Mouse (Mus musculus) E14TG2a.4 (cell line): ENCODE results near the gene Blmh.

Experiments used
- H3K27me3 ChIP-seq: 2 replicates; pipeline ENCODE4 v1.6.1; 2014; ENCODE audit warnings: low read length, control low read depth; ENCODE audit not compliant: insufficient read depth
- H3K36me3 ChIP-seq: 2 replicates; pipeline ENCODE4 v1.6.1; 2014; ENCODE audit warnings: low read length, control low read depth; ENCODE audit not compliant: insufficient read depth
- H3K4me1 ChIP-seq: replicated peaks from 2 replicates; pipeline ENCODE4 v1.6.1; 2014; ENCODE audit warnings: low read depth, low read length, control low read depth
- H3K4me3 ChIP-seq: replicated peaks from 2 replicates; pipeline ENCODE4 v1.5.1; 2014; ENCODE audit warnings: mild to moderate bottlenecking, low read length
- H3K9me3 ChIP-seq: 2 replicates; pipeline ENCODE4 v1.6.1; 2014; ENCODE audit warnings: low read length, control low read depth
- CTCF ChIP-seq: conservative IDR thresholded peaks from 2 replicates; pipeline ENCODE4 v1.5.1; 2014; ENCODE audit warnings: low read length
- NANOG ChIP-seq: IDR thresholded peaks from 2 replicates; pipeline ENCODE4 v1.6.1; 2014; ENCODE audit warnings: borderline replicate concordance, low read length, mixed read lengths
- POU5F1 ChIP-seq: IDR thresholded peaks from 2 replicates; pipeline ENCODE4 v1.6.1; 2014; ENCODE audit warnings: low read length, borderline replicate concordance

Gene Blmh

GRCm38 (mm10) chr11:76982415-76982814 is 57.8 kb downstream of the Blmh start:
- Histone ChIP-seq H3K4me3 (no peak overlapping the region), H3K4me1 (peaks cover 11% of the 10 kb centered on the region), H3K9me3 (no peaks in the 10 kb centered on the region), H3K36me3 (peaks cover 91% of the 10 kb centered on the region), H3K27me3 (no peaks in the 10 kb centered on the region)
- TF ChIP-seq POU5F1 (no peak), NANOG (no peak), CTCF (no peak)

GRCm38 (mm10) chr11:76983641-76984040 is 59.0 kb downstream of the Blmh start:
- Histone ChIP-seq H3K9me3 (no peaks in the 10 kb centered on the region), H3K27me3 (no peaks in the 10 kb centered on the region), H3K36me3 (peaks cover 83% of the 10 kb centered on the region), H3K4me1 (peaks cover 24% of the 10 kb centered on the region), H3K4me3 (no peak overlapping the region)
- TF ChIP-seq NANOG (no peak), CTCF (no peak), POU5F1 (no peak)

GRCm38 (mm10) chr11:76984173-76984572 is 59.6 kb downstream of the Blmh start:
- Histone ChIP-seq H3K4me1 (peaks cover 24% of the 10 kb centered on the region), H3K27me3 (no peaks in the 10 kb centered on the region), H3K36me3 (peaks cover 78% of the 10 kb centered on the region), H3K4me3 (no peak overlapping the region), H3K9me3 (no peaks in the 10 kb centered on the region)
- TF ChIP-seq NANOG (no peak), POU5F1 (no peak), CTCF (no peak)

GRCm38 (mm10) chr11:76990839-76991238 is 66.2 kb downstream of the Blmh start:
- TF ChIP-seq NANOG = no peak
- no peak for TF ChIP-seq POU5F1
- TF ChIP-seq CTCF = no peak
- no peak overlapping the region for H3K4me3 ChIP-seq
- peaks cover 38% of the 10 kb centered on the region for H3K4me1 ChIP-seq
- no peaks in the 10 kb centered on the region for H3K9me3 ChIP-seq
- peaks cover 22% of the 10 kb centered on the region for H3K27me3 ChIP-seq
- H3K36me3 ChIP-seq = peaks cover 20% of the 10 kb centered on the region

GRCm38 (mm10) chr11:76992886-76993285 is 68.3 kb downstream of the Blmh start:
- TF ChIP-seq CTCF = no peak
- no peaks in the 10 kb centered on the region for H3K9me3 ChIP-seq
- H3K36me3 ChIP-seq = no peaks in the 10 kb centered on the region; the same call in 1 of the 2 replicates
- peaks cover 42% of the 10 kb centered on the region for H3K4me1 ChIP-seq
- H3K27me3 ChIP-seq = peaks cover 42% of the 10 kb centered on the region
- H3K4me3 ChIP-seq = no peak overlapping the region

- peaks cover 72% of the 10 kb centered on the region for H3K27me3 ChIP-seq
- peaks cover 51% of the 10 kb centered on the region for H3K4me1 ChIP-seq
- TF ChIP-seq CTCF (no peak), NANOG (no peak), POU5F1 (no peak)
- no peaks in the 10 kb centered on the region for H3K36me3 ChIP-seq
- peaks cover 3% of the 10 kb centered on the region; the same call in 1 of the 2 replicates for H3K9me3 ChIP-seq
- H3K4me3 ChIP-seq = peak overlapping the region; percentile 37; the same call in 1 of the 2 replicates
Observed at GRCm38 (mm10) chr11:76995966-76996672, 71.5 kb downstream of the Blmh start.

GRCm38 (mm10) chr11:76997305-76997704 is 72.7 kb downstream of the Blmh start:
- H3K4me3 ChIP-seq = peak overlapping the region; percentile 67
- no peaks in the 10 kb centered on the region for H3K36me3 ChIP-seq
- peaks cover 52% of the 10 kb centered on the region for H3K4me1 ChIP-seq
- TF ChIP-seq POU5F1 (no peak), CTCF (peak; percentile 71)
- H3K27me3 ChIP-seq = peaks cover 82% of the 10 kb centered on the region
- peaks cover 3% of the 10 kb centered on the region; the same call in 1 of the 2 replicates for H3K9me3 ChIP-seq

- no peak for TF ChIP-seq POU5F1
- TF ChIP-seq NANOG = no peak
- no peak for TF ChIP-seq CTCF
- H3K4me3 ChIP-seq = peak within 1 kb of the TSS; percentile 67
- H3K27me3 ChIP-seq = peaks cover 83% of the 10 kb centered on the region
- H3K4me1 ChIP-seq = peaks cover 52% of the 10 kb centered on the region
- peaks cover 3% of the 10 kb centered on the region; the same call in 1 of the 2 replicates for H3K9me3 ChIP-seq
- no peaks in the 10 kb centered on the region for H3K36me3 ChIP-seq
Observed at GRCm38 (mm10) chr11:76997916-76998704, 73.5 kb downstream of the Blmh start, which contains the start of gene Slc6a4. Slc6a4 (plus strand) TSS chr11:76998603.
